Mouse (Mus musculus): ENCODE measurements around the gene Pacsin1. TPM values are rescaled to one million over a fixed set of nuclear protein-coding genes. Genes with fewer than 3 reads are reported as not detected.

The Pacsin1 gene
- polyA plus RNA-seq, 1 experiment from 2014 or later, result 2.7 TPM

DNA sequence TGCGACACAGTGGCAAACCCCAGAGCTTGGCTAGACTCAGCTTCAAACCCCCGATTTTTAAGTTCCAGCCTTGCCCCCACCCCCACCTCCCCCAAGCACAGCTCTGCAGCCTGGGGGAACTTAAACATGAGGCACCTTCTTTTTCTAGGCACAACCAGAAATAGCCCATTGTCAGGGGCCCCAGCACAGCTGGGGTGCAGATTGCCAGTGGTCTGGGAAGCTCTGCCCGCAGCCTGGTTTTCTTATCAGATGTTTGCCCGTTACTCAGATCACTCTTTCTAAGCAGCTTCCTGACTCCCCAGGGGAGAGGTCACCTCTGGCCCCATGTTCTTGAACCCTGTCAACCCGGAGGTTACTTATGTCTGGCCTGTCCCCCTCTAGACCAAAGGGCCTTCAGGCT is 1.1 kb downstream of the Pacsin1 start:
- H3K4me1 ChIP-seq (ENCODE audit: control insufficient read depth, insufficient read depth, low read length), result peaks cover 9% of the 10 kb centered on the region
- H3K36me3 ChIP-seq (ENCODE audit: control insufficient read depth, insufficient read depth, low read length), result no peaks in the 10 kb centered on the region
- no peak overlapping the region for H3K4me2 ChIP-seq (ENCODE audit: low read depth, low read length)
- 18% methylated on average over 5 of the region's 5 CpGs for WGBS
- no peaks in the 10 kb centered on the region for H3K9me3 ChIP-seq (ENCODE audit: control insufficient read depth, low read length)
- H3K27me3 ChIP-seq (replicated peaks; ENCODE audit: control insufficient read depth, insufficient read depth, low read length), result peaks cover 25% of the 10 kb centered on the region
- H3K4me3 ChIP-seq (ENCODE audit: low read length), result no peak overlapping the region
- ATAC-seq, result no peak
- no peak overlapping the region for H3K9ac ChIP-seq (ENCODE audit: low read depth, low read length)
- H3K27ac ChIP-seq (ENCODE audit: low read length), result no peak overlapping the region

DNA sequence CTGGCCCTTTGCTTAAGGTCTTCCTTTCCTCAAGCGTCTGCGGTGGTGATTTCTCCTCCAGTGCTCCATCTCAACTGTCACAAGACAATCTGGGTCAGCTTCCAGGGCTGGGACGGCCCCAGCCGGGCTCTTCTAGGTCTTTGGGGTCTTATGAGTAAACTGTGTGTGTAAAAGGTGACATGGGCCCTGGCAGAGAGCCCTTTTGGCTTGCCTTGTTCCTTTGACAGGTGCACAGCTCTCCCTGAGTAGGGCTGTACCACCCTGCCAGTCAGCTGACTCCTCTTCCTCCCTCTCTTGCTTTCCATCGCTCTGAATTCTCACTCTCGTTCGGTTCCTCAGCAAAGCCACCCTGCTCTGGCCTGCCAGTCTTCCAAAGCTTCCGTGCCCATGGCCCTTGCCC is 1.8 kb downstream of the Pacsin1 start:
- Histone ChIP-seq H3K9me3 (ENCODE audit: control insufficient read depth, low read length) (no peaks in the 10 kb centered on the region), H3K27me3 (replicated peaks; ENCODE audit: control insufficient read depth, insufficient read depth, low read length) (peaks cover 25% of the 10 kb centered on the region), H3K4me2 (ENCODE audit: low read depth, low read length) (no peak overlapping the region), H3K9ac (ENCODE audit: low read depth, low read length) (no peak overlapping the region), H3K4me3 (ENCODE audit: low read length) (no peak overlapping the region), H3K4me1 (ENCODE audit: control insufficient read depth, insufficient read depth, low read length) (peaks cover 9% of the 10 kb centered on the region), H3K36me3 (ENCODE audit: control insufficient read depth, insufficient read depth, low read length) (no peaks in the 10 kb centered on the region), H3K27ac (ENCODE audit: low read length) (no peak overlapping the region)
- no peak for ATAC-seq
- 77% methylated on average over 8 of the region's 8 CpGs for WGBS

DNA sequence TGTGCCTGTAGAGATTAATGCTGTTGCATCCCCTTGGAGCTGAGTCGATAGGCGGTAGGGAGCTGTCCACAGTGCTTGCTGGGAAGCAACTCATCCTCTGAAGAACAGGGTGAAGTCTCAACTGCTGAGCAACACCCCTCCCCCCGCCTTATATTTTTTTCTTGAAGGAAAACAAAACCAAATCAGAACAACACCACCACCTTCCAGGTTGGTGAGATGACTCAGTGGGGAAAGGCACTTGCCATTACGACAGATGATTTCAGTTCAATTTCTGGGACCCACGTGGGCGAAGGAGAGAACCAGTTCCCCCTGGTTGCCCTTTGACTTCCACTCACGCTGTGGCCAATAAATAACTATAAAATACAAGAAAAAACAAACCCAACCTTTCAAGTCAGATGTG is 3.5 kb downstream of the Pacsin1 start:
- H3K36me3 ChIP-seq (ENCODE audit: control insufficient read depth, insufficient read depth, low read length), result no peaks in the 10 kb centered on the region
- H3K4me2 ChIP-seq (ENCODE audit: low read depth, low read length), result no peak overlapping the region
- H3K4me1 ChIP-seq (ENCODE audit: control insufficient read depth, insufficient read depth, low read length), result peaks cover 9% of the 10 kb centered on the region
- H3K27me3 ChIP-seq (replicated peaks; ENCODE audit: control insufficient read depth, insufficient read depth, low read length), result peaks cover 25% of the 10 kb centered on the region
- H3K9ac ChIP-seq (ENCODE audit: low read depth, low read length), result no peak overlapping the region
- no peaks in the 10 kb centered on the region for H3K9me3 ChIP-seq (ENCODE audit: control insufficient read depth, low read length)
- 65% methylated on average over 7 of the region's 7 CpGs for whole genome bisulfite sequencing
- H3K4me3 ChIP-seq (ENCODE audit: low read length), result no peak overlapping the region
- no peak for ATAC-seq
- no peak overlapping the region for H3K27ac ChIP-seq (ENCODE audit: low read length)

DNA sequence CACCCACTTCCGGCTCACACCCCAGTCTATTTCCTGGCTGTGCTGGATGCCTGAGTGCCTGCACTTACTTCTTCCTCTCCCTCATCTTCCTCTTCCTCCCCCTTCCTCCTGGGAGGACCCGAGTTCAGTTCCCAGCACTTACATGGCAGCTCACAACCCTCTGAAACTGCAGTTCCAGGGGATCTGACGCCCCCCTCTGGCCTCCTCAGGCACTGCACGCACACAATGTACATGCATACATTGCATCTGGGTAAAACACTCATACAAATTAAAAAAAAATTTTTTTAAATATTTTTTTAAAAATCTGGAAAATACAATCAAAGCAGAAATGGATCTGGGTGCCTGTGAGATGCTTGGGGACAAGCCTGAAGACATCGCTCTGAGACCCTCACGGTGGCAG is 16.4 kb downstream of the Pacsin1 start:
- Histone ChIP-seq H3K4me1 (ENCODE audit: control insufficient read depth, insufficient read depth, low read length) (no peaks in the 10 kb centered on the region), H3K9me3 (ENCODE audit: control insufficient read depth, low read length) (no peaks in the 10 kb centered on the region), H3K27ac (ENCODE audit: low read length) (no peak overlapping the region), H3K4me2 (ENCODE audit: low read depth, low read length) (no peak overlapping the region), H3K9ac (ENCODE audit: low read depth, low read length) (no peak overlapping the region), H3K4me3 (ENCODE audit: low read length) (no peak overlapping the region), H3K27me3 (replicated peaks; ENCODE audit: control insufficient read depth, insufficient read depth, low read length) (no peaks in the 10 kb centered on the region), H3K36me3 (ENCODE audit: control insufficient read depth, insufficient read depth, low read length) (no peaks in the 10 kb centered on the region)
- 79% methylated on average over 6 of the region's 6 CpGs for WGBS
- ATAC-seq, result no peak

DNA sequence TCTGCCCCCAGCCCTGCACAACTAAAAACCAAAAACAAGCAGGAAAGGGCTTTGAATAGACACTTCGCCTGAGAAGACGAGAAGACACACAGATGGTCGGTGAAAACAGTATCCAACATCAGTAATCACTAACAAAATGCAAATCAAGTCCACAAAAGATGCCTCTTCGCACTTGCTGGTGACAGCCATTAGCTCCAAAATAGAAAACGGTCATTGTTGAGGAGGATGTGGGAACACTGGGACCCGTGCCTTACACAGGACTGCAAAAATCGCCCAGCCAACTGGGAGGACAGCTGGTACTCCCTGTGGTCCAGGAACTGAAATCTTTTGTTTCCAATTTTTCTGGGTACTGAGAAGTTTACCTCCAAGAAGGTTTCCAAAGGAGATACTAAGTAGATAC is 18.6 kb downstream of the Pacsin1 start:
- Histone ChIP-seq H3K4me1 (ENCODE audit: control insufficient read depth, insufficient read depth, low read length) (no peaks in the 10 kb centered on the region; the same call in 1 of the 2 replicates), H3K4me3 (ENCODE audit: low read length) (no peak overlapping the region), H3K9me3 (ENCODE audit: control insufficient read depth, low read length) (no peaks in the 10 kb centered on the region), H3K36me3 (ENCODE audit: control insufficient read depth, insufficient read depth, low read length) (no peaks in the 10 kb centered on the region), H3K9ac (ENCODE audit: low read depth, low read length) (no peak overlapping the region), H3K4me2 (ENCODE audit: low read depth, low read length) (no peak overlapping the region), H3K27ac (ENCODE audit: low read length) (no peak overlapping the region), H3K27me3 (replicated peaks; ENCODE audit: control insufficient read depth, insufficient read depth, low read length) (no peaks in the 10 kb centered on the region)
- WGBS, result 84% methylated on average over 7 of the region's 7 CpGs
- no peak for ATAC-seq

DNA sequence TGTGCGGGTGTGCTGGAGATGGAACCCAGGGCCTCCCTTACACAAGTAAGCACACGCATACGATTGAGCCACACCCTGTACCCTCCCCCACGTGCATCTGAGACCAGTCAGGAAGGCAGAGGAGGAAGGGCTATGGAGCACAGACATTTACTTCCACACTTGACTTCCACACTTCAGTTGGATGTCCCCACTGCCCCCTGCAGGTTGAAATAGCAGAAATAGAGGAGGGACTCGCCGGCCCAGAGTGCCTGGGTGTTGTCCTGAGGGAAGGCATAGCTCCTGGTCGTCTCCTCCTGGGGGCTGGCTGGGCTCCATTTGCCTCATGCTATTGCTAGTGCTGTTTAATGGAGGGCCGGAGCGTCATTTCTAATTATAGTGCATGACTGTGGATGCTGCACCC is 20.1 kb downstream of the Pacsin1 start:
- no peak for ATAC-seq
- 62% methylated on average over 9 of the region's 9 CpGs for WGBS
- peaks cover 9% of the 10 kb centered on the region for H3K4me1 ChIP-seq (ENCODE audit: control insufficient read depth, insufficient read depth, low read length)
- H3K27ac ChIP-seq (ENCODE audit: low read length), result no peak overlapping the region
- H3K27me3 ChIP-seq (replicated peaks; ENCODE audit: control insufficient read depth, insufficient read depth, low read length), result no peaks in the 10 kb centered on the region
- H3K36me3 ChIP-seq (ENCODE audit: control insufficient read depth, insufficient read depth, low read length), result no peaks in the 10 kb centered on the region
- no peak overlapping the region for H3K4me3 ChIP-seq (ENCODE audit: low read length)
- H3K9ac ChIP-seq (ENCODE audit: low read depth, low read length), result no peak overlapping the region
- no peaks in the 10 kb centered on the region for H3K9me3 ChIP-seq (ENCODE audit: control insufficient read depth, low read length)
- H3K4me2 ChIP-seq (ENCODE audit: low read depth, low read length), result no peak overlapping the region

DNA sequence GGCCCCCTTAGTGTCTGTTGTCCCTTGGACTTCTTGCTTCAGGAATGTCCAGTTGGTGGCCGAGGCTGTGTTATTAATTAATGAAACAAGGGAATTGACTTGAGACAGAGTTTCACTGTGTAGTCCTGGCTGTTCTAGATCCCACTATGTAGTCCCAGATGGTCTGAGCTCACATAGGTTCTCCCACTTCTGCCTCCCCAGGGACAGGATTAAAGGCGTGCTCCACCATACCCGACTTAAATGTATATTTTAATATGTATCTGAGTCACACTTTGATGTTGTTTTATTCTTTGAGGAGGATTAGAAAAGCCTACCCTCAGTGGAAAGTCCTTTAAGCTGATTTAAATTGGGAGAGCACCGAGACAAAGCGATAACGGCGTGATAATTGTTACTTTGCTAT is 21.0 kb downstream of the Pacsin1 start:
- ATAC-seq, result no peak
- H3K4me3 ChIP-seq (ENCODE audit: low read length), result no peak overlapping the region
- H3K9me3 ChIP-seq (ENCODE audit: control insufficient read depth, low read length), result no peaks in the 10 kb centered on the region
- H3K27ac ChIP-seq (ENCODE audit: low read length), result no peak overlapping the region
- H3K4me2 ChIP-seq (ENCODE audit: low read depth, low read length), result no peak overlapping the region
- H3K36me3 ChIP-seq (ENCODE audit: control insufficient read depth, insufficient read depth, low read length), result no peaks in the 10 kb centered on the region
- 64% methylated on average over 7 of the region's 7 CpGs for WGBS
- H3K27me3 ChIP-seq (replicated peaks; ENCODE audit: control insufficient read depth, insufficient read depth, low read length), result no peaks in the 10 kb centered on the region
- peaks cover 9% of the 10 kb centered on the region for H3K4me1 ChIP-seq (ENCODE audit: control insufficient read depth, insufficient read depth, low read length)
- H3K9ac ChIP-seq (ENCODE audit: low read depth, low read length), result no peak overlapping the region

DNA sequence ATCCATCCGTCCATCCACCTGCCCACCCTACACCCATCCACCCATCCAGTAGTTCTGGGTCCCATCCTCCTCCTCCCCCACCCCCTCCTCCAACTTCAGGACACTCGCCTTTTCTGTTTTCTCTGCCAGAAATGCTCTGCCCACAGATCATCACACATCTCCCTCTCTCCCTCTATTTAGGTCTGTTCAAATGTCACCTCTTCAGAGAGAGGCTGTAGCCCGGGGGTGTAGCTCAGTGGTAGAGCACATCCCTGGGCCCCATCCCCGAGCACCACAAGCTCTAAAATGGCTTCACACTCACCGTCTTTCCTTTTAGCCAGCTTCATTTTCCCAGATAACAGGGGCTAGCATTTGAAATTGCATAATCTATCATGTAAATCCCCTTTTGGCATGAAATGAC is 22.4 kb downstream of the Pacsin1 start:
- Histone ChIP-seq H3K27me3 (replicated peaks; ENCODE audit: control insufficient read depth, insufficient read depth, low read length) (no peaks in the 10 kb centered on the region), H3K4me1 (ENCODE audit: control insufficient read depth, insufficient read depth, low read length) (peaks cover 9% of the 10 kb centered on the region), H3K4me3 (ENCODE audit: low read length) (no peak overlapping the region), H3K27ac (ENCODE audit: low read length) (no peak overlapping the region), H3K9ac (ENCODE audit: low read depth, low read length) (no peak overlapping the region), H3K4me2 (ENCODE audit: low read depth, low read length) (no peak overlapping the region), H3K9me3 (ENCODE audit: control insufficient read depth, low read length) (no peaks in the 10 kb centered on the region), H3K36me3 (ENCODE audit: control insufficient read depth, insufficient read depth, low read length) (no peaks in the 10 kb centered on the region)
- 74% methylated on average over 5 of the region's 5 CpGs for WGBS
- no peak for ATAC-seq

DNA sequence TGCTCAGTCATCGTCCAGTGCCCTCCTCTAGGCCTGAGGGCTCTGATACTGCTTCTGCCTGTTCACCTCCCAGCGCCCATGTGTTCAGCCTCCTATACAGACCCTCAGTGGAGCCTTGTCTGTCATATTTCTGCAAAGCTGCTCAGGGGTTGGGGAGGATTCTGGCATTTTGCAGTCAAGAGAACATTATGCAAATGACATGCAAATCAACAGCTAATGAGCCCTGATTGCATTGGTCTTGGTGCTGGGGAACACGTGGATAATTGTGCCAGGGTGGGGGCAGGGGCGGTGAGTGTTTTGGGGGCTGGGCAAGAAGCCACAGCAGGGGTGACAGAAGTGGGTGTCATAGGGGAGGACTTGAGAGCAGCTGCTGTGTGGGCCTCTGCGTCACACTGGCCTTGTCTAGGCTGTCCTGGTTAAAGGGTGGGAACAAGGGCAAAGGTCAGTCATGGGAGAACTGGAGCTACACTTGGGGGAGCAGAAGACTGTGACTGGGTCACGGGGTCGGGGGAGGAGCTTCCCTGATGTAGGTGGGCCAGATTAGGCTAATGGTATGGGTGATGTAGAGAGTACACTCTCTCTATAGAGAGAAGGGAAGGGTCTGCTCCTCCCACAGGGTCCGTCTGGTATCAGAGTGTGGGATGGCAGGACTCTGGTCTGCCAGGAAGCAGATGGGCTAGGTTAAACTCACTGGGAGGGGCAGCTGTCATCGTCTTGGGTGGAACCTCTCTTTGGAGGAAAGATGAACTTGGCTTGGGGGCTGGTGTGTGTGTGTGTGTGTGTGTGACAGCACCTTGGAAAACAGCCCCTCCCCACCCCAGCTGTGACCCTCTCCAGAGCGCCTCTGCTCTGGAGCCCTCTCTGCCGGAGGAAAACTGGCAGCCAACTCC is 23.9 kb downstream of the Pacsin1 start:
- 44% methylated on average over 11 of the region's 11 CpGs for WGBS

More for the DNA sequence above, 23.9 kb downstream of the Pacsin1 start:
- peak; percentile 65 for ATAC-seq
- Histone ChIP-seq H3K36me3 (ENCODE audit: control insufficient read depth, insufficient read depth, low read length) (no peaks in the 10 kb centered on the region), H3K4me1 (ENCODE audit: control insufficient read depth, insufficient read depth, low read length) (peaks cover 9% of the 10 kb centered on the region), H3K27me3 (replicated peaks; ENCODE audit: control insufficient read depth, insufficient read depth, low read length) (no peaks in the 10 kb centered on the region), H3K4me2 (ENCODE audit: low read depth, low read length) (no peak overlapping the region), H3K9ac (ENCODE audit: low read depth, low read length) (no peak overlapping the region), H3K9me3 (ENCODE audit: control insufficient read depth, low read length) (no peaks in the 10 kb centered on the region), H3K27ac (ENCODE audit: low read length) (no peak overlapping the region), H3K4me3 (ENCODE audit: low read length) (no peak overlapping the region)
